Mouse (Mus musculus): Measurements from ENCODE around the gene Ankrd33b. TPM values are rescaled to one million over a fixed set of nuclear protein-coding genes. Genes with fewer than 3 reads are reported as not detected.
A peak's percentile ranks its signal among the peaks of the same experiment; 100 is the strongest.

Gene Ankrd33b
- total RNA-seq, 2 experiments from 2014 or later: 45.8 to 52.8 TPM

- no peak for DNase-seq (ENCODE audit: extremely low spot score in 1 of 2, low spot score in 1 of 2)
These were observed 23.9 kb downstream of the Ankrd33b start for GRCm38 (mm10) chr15:31343602-31344001.

GRCm38 (mm10) chr15:31342496-31342901, 25.0 kb downstream of the Ankrd33b start:
- no peak for DNase-seq (ENCODE audit: extremely low spot score in 1 of 2, low spot score in 1 of 2)

GRCm38 (mm10) chr15:31342001-31342400, 25.5 kb downstream of the Ankrd33b start:
- no peak for DNase-seq (ENCODE audit: extremely low spot score in 1 of 2, low spot score in 1 of 2)

GRCm38 (mm10) chr15:31338656-31339291, 28.8 kb downstream of the Ankrd33b start:
- DNase-seq (ENCODE audit: extremely low spot score in 1 of 2, low spot score in 1 of 2): no peak

- no peak for DNase-seq (ENCODE audit: extremely low spot score in 1 of 2, low spot score in 1 of 2)
These were observed 29.5 kb downstream of the Ankrd33b start for GRCm38 (mm10) chr15:31337983-31338382.

- peak in 1 of 2 experiments; percentile 49 for DNase-seq (ENCODE audit: extremely low spot score in 1 of 2, low spot score in 1 of 2)
These were observed 30.3 kb downstream of the Ankrd33b start for GRCm38 (mm10) chr15:31337192-31337741.

- DNase-seq (ENCODE audit: extremely low spot score in 1 of 2, low spot score in 1 of 2): no peak
These were observed 30.8 kb downstream of the Ankrd33b start for GRCm38 (mm10) chr15:31336685-31337084.

GRCm38 (mm10) chr15:31334829-31335228, 32.7 kb downstream of the Ankrd33b start:
- no peak for DNase-seq (ENCODE audit: extremely low spot score in 1 of 2, low spot score in 1 of 2)

- DNase-seq (ENCODE audit: extremely low spot score in 1 of 2, low spot score in 1 of 2): no peak
These were observed 34.9 kb downstream of the Ankrd33b start for GRCm38 (mm10) chr15:31332541-31333163.

- no peak for DNase-seq (ENCODE audit: extremely low spot score in 1 of 2, low spot score in 1 of 2)
These were observed 35.8 kb downstream of the Ankrd33b start for GRCm38 (mm10) chr15:31331742-31332141.

- DNase-seq (ENCODE audit: extremely low spot score in 1 of 2, low spot score in 1 of 2): no peak
These were observed 39.4 kb downstream of the Ankrd33b start for GRCm38 (mm10) chr15:31328082-31328614.

- DNase-seq (ENCODE audit: extremely low spot score in 1 of 2, low spot score in 1 of 2): no peak
These were observed 41.7 kb downstream of the Ankrd33b start for GRCm38 (mm10) chr15:31325660-31326354.

- no peak for DNase-seq (ENCODE audit: extremely low spot score in 1 of 2, low spot score in 1 of 2)
These were observed 43.0 kb downstream of the Ankrd33b start for GRCm38 (mm10) chr15:31324551-31324950.

- DNase-seq (ENCODE audit: extremely low spot score in 1 of 2, low spot score in 1 of 2): no peak
These were observed 43.8 kb downstream of the Ankrd33b start for GRCm38 (mm10) chr15:31323684-31324083.

GRCm38 (mm10) chr15:31320598-31321377, 46.7 kb downstream of the Ankrd33b start:
- DNase-seq (ENCODE audit: extremely low spot score in 1 of 2, low spot score in 1 of 2): no peak

GRCm38 (mm10) chr15:31319046-31319445, 48.5 kb downstream of the Ankrd33b start:
- DNase-seq (ENCODE audit: extremely low spot score in 1 of 2, low spot score in 1 of 2): no peak

- DNase-seq (ENCODE audit: extremely low spot score in 1 of 2, low spot score in 1 of 2): no peak
These were observed 49.2 kb downstream of the Ankrd33b start for GRCm38 (mm10) chr15:31318158-31318955.

GRCm38 (mm10) chr15:31317056-31317805, 50.3 kb downstream of the Ankrd33b start:
- no peak for DNase-seq (ENCODE audit: extremely low spot score in 1 of 2, low spot score in 1 of 2)

Measured in layer of hippocampus, postnatal 25 days (tissue).